Mouse (Mus musculus): ENCODE data around the gene AU021092. TPM values are rescaled to one million over a fixed set of nuclear protein-coding genes. Genes with fewer than 3 reads are reported as not detected.

Gene AU021092
- polyA plus RNA-seq, 1 experiment from 2014 or later: 15.6 TPM

DNA sequence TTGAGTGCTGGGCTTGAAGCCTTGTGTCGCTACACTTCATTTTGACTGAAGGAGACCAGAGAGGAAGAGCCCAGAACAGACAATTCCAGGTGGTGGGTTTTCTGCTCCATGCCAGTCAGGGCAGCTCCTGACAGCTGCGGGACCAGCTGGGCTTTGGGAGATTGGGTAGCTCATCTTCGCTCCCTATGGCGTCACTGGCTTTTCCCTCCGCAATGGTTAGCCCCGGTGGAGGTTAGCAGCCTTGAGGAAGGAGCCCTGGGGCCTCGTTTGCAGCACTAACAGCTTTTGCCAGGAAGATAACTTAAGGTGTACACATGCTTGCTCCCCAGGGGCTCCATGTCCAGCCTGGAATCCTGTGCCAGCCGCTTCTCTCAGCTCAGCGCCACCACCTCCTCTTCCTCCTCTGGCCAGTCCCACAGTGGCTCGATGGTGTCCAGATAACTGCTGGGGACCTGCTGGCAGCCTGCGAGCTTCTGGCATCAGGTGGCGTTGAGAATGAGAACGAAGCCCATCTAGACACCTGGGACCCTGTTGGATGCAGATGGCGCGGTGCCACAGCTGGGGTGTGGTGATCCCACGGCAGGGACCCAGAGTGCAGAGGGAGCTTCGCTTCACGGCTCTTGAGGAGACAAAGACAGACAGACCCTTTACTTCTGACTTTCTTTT lies 38.7 kb downstream of the AU021092 start:
- Histone ChIP-seq H3K4me2 (ENCODE audit: low read length) (no peak overlapping the region), H3K9ac (replicated peaks; ENCODE audit: low read length) (no peak overlapping the region), H3K36me3 (ENCODE audit: control insufficient read depth, insufficient read depth, low read length) (no peaks in the 10 kb centered on the region), H3K4me1 (ENCODE audit: control insufficient read depth, insufficient read depth, low read length) (no peaks in the 10 kb centered on the region), H3K4me3 (replicated peaks; ENCODE audit: low read depth, low read length) (no peak overlapping the region), H3K9me3 (ENCODE audit: control insufficient read depth, low read length) (no peaks in the 10 kb centered on the region), H3K27ac (replicated peaks; ENCODE audit: low read depth, low read length) (no peak overlapping the region), H3K27me3 (ENCODE audit: control insufficient read depth, insufficient read depth, low read length) (no peaks in the 10 kb centered on the region)
- WGBS: 83% methylated on average over 18 of the region's 18 CpGs
- no peak for ATAC-seq (ENCODE audit: low FRiP score, low TSS enrichment)
- DNase-seq: no peak

DNA sequence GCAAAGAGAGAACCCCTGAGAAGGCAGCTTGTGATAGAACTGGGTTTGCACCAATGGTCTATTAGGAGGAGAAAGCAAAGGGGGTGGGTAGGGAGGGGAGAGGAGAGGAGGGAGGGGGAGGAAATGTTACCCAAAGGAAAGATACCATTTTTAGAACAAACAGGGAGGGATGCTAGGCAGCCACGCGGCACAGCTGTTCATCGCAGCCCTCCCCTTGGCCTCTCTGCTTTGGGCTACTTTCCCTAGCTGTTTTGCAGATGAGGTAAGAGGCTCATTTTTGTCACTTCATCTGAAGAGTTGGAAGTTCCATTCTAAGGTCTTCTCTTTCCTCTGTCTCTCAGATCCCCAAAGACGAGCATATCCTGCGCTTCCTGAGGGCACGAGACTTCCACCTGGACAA lies 49.5 kb downstream of the AU021092 start:
- ATAC-seq (ENCODE audit: low FRiP score, low TSS enrichment) (no peak), DNase-seq (no peak)
- Histone ChIP-seq H3K4me3 (replicated peaks; ENCODE audit: low read depth, low read length) (no peak overlapping the region), H3K36me3 (ENCODE audit: control insufficient read depth, insufficient read depth, low read length) (no peaks in the 10 kb centered on the region), H3K27me3 (ENCODE audit: control insufficient read depth, insufficient read depth, low read length) (no peaks in the 10 kb centered on the region), H3K4me1 (ENCODE audit: control insufficient read depth, insufficient read depth, low read length) (no peaks in the 10 kb centered on the region), H3K9me3 (ENCODE audit: control insufficient read depth, low read length) (no peaks in the 10 kb centered on the region), H3K4me2 (ENCODE audit: low read length) (no peak overlapping the region), H3K27ac (replicated peaks; ENCODE audit: low read depth, low read length) (no peak overlapping the region), H3K9ac (replicated peaks; ENCODE audit: low read length) (no peak overlapping the region)
- WGBS: 89% methylated on average over 6 of the region's 6 CpGs

DNA sequence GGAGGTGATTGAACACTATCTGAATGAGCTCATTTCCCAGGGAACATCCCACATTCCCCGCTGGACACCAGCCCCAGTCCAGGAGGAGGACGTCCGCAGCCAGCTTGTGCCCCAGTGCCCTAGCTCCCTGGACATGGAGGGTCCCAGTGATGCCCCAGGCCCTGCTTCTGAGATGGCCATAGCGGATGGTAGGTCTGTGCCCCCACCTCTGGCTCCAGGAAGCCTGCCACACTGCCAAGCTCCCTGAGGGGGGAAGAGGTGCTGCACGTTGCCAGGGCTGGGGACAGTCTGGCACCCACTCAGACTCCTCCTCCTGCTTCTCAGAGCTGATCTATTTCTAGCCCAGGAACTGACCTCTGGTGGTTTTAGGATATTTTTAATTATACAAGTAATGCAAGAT lies 53.3 kb downstream of the AU021092 start:
- Histone ChIP-seq H3K4me1 (ENCODE audit: control insufficient read depth, insufficient read depth, low read length) (no peaks in the 10 kb centered on the region), H3K4me3 (replicated peaks; ENCODE audit: low read depth, low read length) (no peak overlapping the region), H3K27me3 (ENCODE audit: control insufficient read depth, insufficient read depth, low read length) (no peaks in the 10 kb centered on the region), H3K4me2 (ENCODE audit: low read length) (no peak overlapping the region), H3K9ac (replicated peaks; ENCODE audit: low read length) (no peak overlapping the region), H3K9me3 (ENCODE audit: control insufficient read depth, low read length) (no peaks in the 10 kb centered on the region), H3K27ac (replicated peaks; ENCODE audit: low read depth, low read length) (no peak overlapping the region), H3K36me3 (ENCODE audit: control insufficient read depth, insufficient read depth, low read length) (no peaks in the 10 kb centered on the region)
- WGBS: 80% methylated on average over 5 of the region's 5 CpGs
- DNase-seq: no peak
- no peak for ATAC-seq (ENCODE audit: low FRiP score, low TSS enrichment)

DNA sequence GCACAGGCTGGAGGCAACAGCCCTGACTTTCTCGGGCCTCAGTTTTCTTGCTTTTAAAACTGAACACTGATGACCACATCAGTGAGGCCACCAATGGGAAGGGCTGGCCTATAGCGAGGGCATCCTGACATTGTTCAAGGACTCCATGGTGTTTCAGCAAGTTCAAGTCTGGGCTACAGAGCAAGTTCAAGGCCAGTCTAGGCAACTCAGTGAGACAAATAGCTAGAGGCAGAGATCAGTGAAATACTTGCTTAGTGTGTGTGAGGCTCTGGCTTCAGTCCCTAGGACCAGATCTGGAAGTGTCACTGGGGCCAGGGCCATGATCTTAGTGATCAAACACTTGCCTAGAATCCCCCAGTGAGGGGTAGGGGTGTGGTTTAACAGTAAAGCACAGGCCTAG lies 54.1 kb downstream of the AU021092 start:
- no peak overlapping the region for H3K27ac ChIP-seq (replicated peaks; ENCODE audit: low read depth, low read length)
- H3K4me2 ChIP-seq (ENCODE audit: low read length): no peak overlapping the region
- no peaks in the 10 kb centered on the region for H3K27me3 ChIP-seq (ENCODE audit: control insufficient read depth, insufficient read depth, low read length)
- H3K9me3 ChIP-seq (ENCODE audit: control insufficient read depth, low read length): no peaks in the 10 kb centered on the region
- ATAC-seq (ENCODE audit: low FRiP score, low TSS enrichment) (no peak), DNase-seq (no peak)
- WGBS: 88% methylated on average over 2 of the region's 2 CpGs
- no peak overlapping the region for H3K4me3 ChIP-seq (replicated peaks; ENCODE audit: low read depth, low read length)
- H3K9ac ChIP-seq (replicated peaks; ENCODE audit: low read length): no peak overlapping the region
- H3K4me1 ChIP-seq (ENCODE audit: control insufficient read depth, insufficient read depth, low read length): no peaks in the 10 kb centered on the region
- H3K36me3 ChIP-seq (ENCODE audit: control insufficient read depth, insufficient read depth, low read length): no peaks in the 10 kb centered on the region

DNA sequence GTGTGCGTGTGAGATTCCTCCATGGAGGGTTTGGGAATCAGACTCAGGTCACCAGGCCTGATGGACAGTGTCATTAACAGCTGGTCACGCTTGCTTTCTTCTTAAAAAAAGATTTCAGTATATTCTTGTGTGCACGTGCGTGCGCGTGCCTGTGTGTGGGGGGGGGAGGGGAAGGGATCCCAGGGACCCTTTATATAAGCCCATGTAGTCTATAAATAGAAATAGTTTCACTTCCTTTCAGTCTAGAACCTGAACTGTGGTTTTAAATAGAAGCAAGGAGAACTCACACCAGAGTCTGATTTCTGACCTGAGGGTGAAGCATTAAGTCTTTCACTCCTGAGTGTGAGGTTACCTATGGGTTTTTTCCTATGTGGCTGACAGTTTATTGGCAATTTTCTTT lies 57.8 kb downstream of the AU021092 start:
- Histone ChIP-seq H3K4me2 (ENCODE audit: low read length) (no peak overlapping the region), H3K27ac (replicated peaks; ENCODE audit: low read depth, low read length) (no peak overlapping the region), H3K4me1 (ENCODE audit: control insufficient read depth, insufficient read depth, low read length) (no peaks in the 10 kb centered on the region), H3K27me3 (ENCODE audit: control insufficient read depth, insufficient read depth, low read length) (no peaks in the 10 kb centered on the region), H3K36me3 (ENCODE audit: control insufficient read depth, insufficient read depth, low read length) (no peaks in the 10 kb centered on the region), H3K9ac (replicated peaks; ENCODE audit: low read length) (no peak overlapping the region), H3K4me3 (replicated peaks; ENCODE audit: low read depth, low read length) (no peak overlapping the region), H3K9me3 (ENCODE audit: control insufficient read depth, low read length) (no peaks in the 10 kb centered on the region)
- ATAC-seq (ENCODE audit: low FRiP score, low TSS enrichment) (no peak), DNase-seq (no peak)
- WGBS: 54% methylated on average over 6 of the region's 6 CpGs

Small RNAs within 50 kb of the gene (microRNA-seq; reads per million reads assigned to microRNA genes)
- not detected for gene Gm23689
- gene Gm26095: not detected
- gene Mir6364: not detected

Other genes starting within 250 kb of the AU021092 start
- gene Sept12, start 224.4 kb downstream of the AU021092 start, polyA plus RNA-seq (2014; fragmentation: Nextera tagmentation; extraction: Ambion mirVana): not detected in 2 replicates
- not detected in 2 replicates for gene Smim22, start 215.0 kb downstream of the AU021092 start, polyA plus RNA-seq (2014; fragmentation: Nextera tagmentation; extraction: Ambion mirVana)
- 132 and 161 TPM in 2 replicates for gene Rogdi, start 208.7 kb downstream of the AU021092 start, polyA plus RNA-seq (2014; fragmentation: Nextera tagmentation; extraction: Ambion mirVana)
- 123 and 147 TPM in 2 replicates for gene Glyr1, start 172.4 kb downstream of the AU021092 start, polyA plus RNA-seq (2014; fragmentation: Nextera tagmentation; extraction: Ambion mirVana)
- gene Ubn1, start 172.2 kb downstream of the AU021092 start, polyA plus RNA-seq (2014; fragmentation: Nextera tagmentation; extraction: Ambion mirVana): 15.7 and 19.8 TPM in 2 replicates
- gene Ppl, start 89.9 kb downstream of the AU021092 start, polyA plus RNA-seq (2014; fragmentation: Nextera tagmentation; extraction: Ambion mirVana): 0.04 and 0.20 TPM in 2 replicates
- gene Sec14l5, start 75.2 kb downstream of the AU021092 start, polyA plus RNA-seq (2014; fragmentation: Nextera tagmentation; extraction: Ambion mirVana): 0.54 and 1.0 TPM in 2 replicates
- 8.7 and 9.3 TPM in 2 replicates for gene Nagpa, start 18.3 kb downstream of the AU021092 start, polyA plus RNA-seq (2014; fragmentation: Nextera tagmentation; extraction: Ambion mirVana)
- 38.8 and 40.4 TPM in 2 replicates for gene Alg1, start 11.3 kb upstream of the AU021092 start, polyA plus RNA-seq (2014; fragmentation: Nextera tagmentation; extraction: Ambion mirVana)
- gene Eef2kmt, start 33.7 kb upstream of the AU021092 start, polyA plus RNA-seq (2014; fragmentation: Nextera tagmentation; extraction: Ambion mirVana): 3.9 and 8.3 TPM in 2 replicates